Mouse (Mus musculus) adrenal gland, postnatal 10 days (tissue): Measurements from ENCODE around the gene Grk2. TPM values are rescaled to one million over a fixed set of nuclear protein-coding genes. Genes with fewer than 3 reads are reported as not detected.

ENCODE experiments used
- DNase-seq: peaks from one replicate; pipeline ENCODE4 v3.0.0; 2021; ENCODE audit warnings: mixed read lengths
- total RNA-seq, 2 experiments: library from RNA; stranded (reverse); gene quantifications; 2 replicates each; pipeline ENCODE4 v1.2.3; 2021

Gene Grk2
- total RNA-seq, 2 experiments from 2014 or later, result 46.3 to 54.8 TPM

GRCm38 (mm10) chr19:4303640-4303995, 2.4 kb downstream of the Grk2 start:
- no peak for DNase-seq

GRCm38 (mm10) chr19:4302936-4303639, 2.9 kb downstream of the Grk2 start:
- peak; percentile 72 for DNase-seq

GRCm38 (mm10) chr19:4301735-4302651, 4.0 kb downstream of the Grk2 start:
- no peak for DNase-seq

- DNase-seq, result no peak
Observed at GRCm38 (mm10) chr19:4300852-4301734, 4.9 kb downstream of the Grk2 start.

GRCm38 (mm10) chr19:4300271-4300704, 5.7 kb downstream of the Grk2 start:
- no peak for DNase-seq

GRCm38 (mm10) chr19:4299574-4300270, 6.3 kb downstream of the Grk2 start:
- no peak for DNase-seq

- no peak for DNase-seq
Observed at GRCm38 (mm10) chr19:4299126-4299525, 6.9 kb downstream of the Grk2 start.

- no peak for DNase-seq
Observed at GRCm38 (mm10) chr19:4298322-4299121, 7.5 kb downstream of the Grk2 start.

GRCm38 (mm10) chr19:4297851-4298250, 8.2 kb downstream of the Grk2 start:
- DNase-seq, result no peak

GRCm38 (mm10) chr19:4296611-4297010, 9.4 kb downstream of the Grk2 start:
- DNase-seq, result no peak

GRCm38 (mm10) chr19:4295391-4295790, 10.6 kb downstream of the Grk2 start:
- no peak for DNase-seq

GRCm38 (mm10) chr19:4294381-4295097, 11.5 kb downstream of the Grk2 start:
- peak; percentile 63 for DNase-seq

GRCm38 (mm10) chr19:4291161-4291560, 14.9 kb downstream of the Grk2 start:
- DNase-seq, result no peak

- DNase-seq, result no peak
Observed at GRCm38 (mm10) chr19:4290749-4291148, 15.3 kb downstream of the Grk2 start.

GRCm38 (mm10) chr19:4283653-4284052, 22.4 kb downstream of the Grk2 start:
- no peak for DNase-seq

- DNase-seq, result peak; percentile 88
Observed at GRCm38 (mm10) chr19:4282898-4283553, 23.0 kb downstream of the Grk2 start, which contains the start of gene Ankrd13d. Ankrd13d (minus strand) TSS chr19:4283137.

GRCm38 (mm10) chr19:4280425-4280824, 25.6 kb downstream of the Grk2 start:
- no peak for DNase-seq

- no peak for DNase-seq
Observed at GRCm38 (mm10) chr19:4279487-4279886, 26.5 kb downstream of the Grk2 start.

- no peak for DNase-seq
Observed at GRCm38 (mm10) chr19:4270972-4271371, 35.0 kb downstream of the Grk2 start.

GRCm38 (mm10) chr19:4270187-4270586, 35.8 kb downstream of the Grk2 start:
- DNase-seq, result peak; percentile 54
